Mouse (Mus musculus) telencephalon, adult 2 months (tissue): ENCODE results near the gene Rab5if.
A peak's percentile ranks its signal among the peaks of the same experiment; 100 is the strongest.
"Not testable (repeated sequence)": the region's sequence is repeated elsewhere in the genome, so short reads cannot be mapped to it uniquely, and the experiment has no call there.

Source experiments
- DNase-seq: peaks from one replicate; pipeline ENCODE4 v3.0.0-alpha.2; 2011; ENCODE audit warnings: low read depth, low spot score

The Rab5if gene

GRCm38 (mm10) chr2:156853999-156854771, 8.7 kb upstream of the Rab5if start:
- peak; percentile 48 for DNase-seq

- no peak for DNase-seq
Observed at GRCm38 (mm10) chr2:156856311-156856710, 6.6 kb upstream of the Rab5if start.

- DNase-seq = no peak
Observed at GRCm38 (mm10) chr2:156857385-156857791, 5.5 kb upstream of the Rab5if start.

GRCm38 (mm10) chr2:156857835-156858234, 5.1 kb upstream of the Rab5if start, which contains the start of gene 4930518I15Rik:
TSS of gene 4930518I15Rik (minus strand) at chr2:156857946.
- DNase-seq = no peak

- no peak for DNase-seq
Observed at GRCm38 (mm10) chr2:156858671-156859070, 4.3 kb upstream of the Rab5if start.

- DNase-seq = no peak
Observed at GRCm38 (mm10) chr2:156862041-156862717, 749 bp upstream of the Rab5if start.

GRCm38 (mm10) chr2:156863487-156864160, 696 bp downstream of the Rab5if start:
- DNase-seq = no peak

GRCm38 (mm10) chr2:156864481-156864880, 1.6 kb downstream of the Rab5if start:
- DNase-seq = no peak

GRCm38 (mm10) chr2:156868994-156869393, 6.1 kb downstream of the Rab5if start:
- no peak for DNase-seq

- no peak for DNase-seq
Observed at GRCm38 (mm10) chr2:156869554-156869953, 6.6 kb downstream of the Rab5if start.

- DNase-seq = no peak
Observed at GRCm38 (mm10) chr2:156870519-156870918, 7.6 kb downstream of the Rab5if start.

- DNase-seq = no peak
Observed at GRCm38 (mm10) chr2:156873629-156874028, 10.7 kb downstream of the Rab5if start.

- DNase-seq = no peak
Observed at GRCm38 (mm10) chr2:156874047-156874759, 11.3 kb downstream of the Rab5if start.

- DNase-seq = no peak
Observed at GRCm38 (mm10) chr2:156874760-156875510, 12.0 kb downstream of the Rab5if start.

GRCm38 (mm10) chr2:156877726-156878125, 14.8 kb downstream of the Rab5if start:
- DNase-seq = no peak

- no peak for DNase-seq
Observed at GRCm38 (mm10) chr2:156879541-156879940, 16.6 kb downstream of the Rab5if start.

- no peak for DNase-seq
Observed at GRCm38 (mm10) chr2:156882431-156883001, 19.6 kb downstream of the Rab5if start.

- no peak for DNase-seq
Observed at GRCm38 (mm10) chr2:156884396-156885211, 21.7 kb downstream of the Rab5if start.

GRCm38 (mm10) chr2:156885666-156886065, 22.7 kb downstream of the Rab5if start:
- not testable (repeated sequence) for DNase-seq
